Mouse (Mus musculus): Measurements from ENCODE around the gene Gm6034. TPM values are rescaled to one million over a fixed set of nuclear protein-coding genes. Genes with fewer than 3 reads are reported as not detected.

Gm6034 gene
- polyA plus RNA-seq (2012; rRNA removed) = not detected in 2 replicates

DNA sequence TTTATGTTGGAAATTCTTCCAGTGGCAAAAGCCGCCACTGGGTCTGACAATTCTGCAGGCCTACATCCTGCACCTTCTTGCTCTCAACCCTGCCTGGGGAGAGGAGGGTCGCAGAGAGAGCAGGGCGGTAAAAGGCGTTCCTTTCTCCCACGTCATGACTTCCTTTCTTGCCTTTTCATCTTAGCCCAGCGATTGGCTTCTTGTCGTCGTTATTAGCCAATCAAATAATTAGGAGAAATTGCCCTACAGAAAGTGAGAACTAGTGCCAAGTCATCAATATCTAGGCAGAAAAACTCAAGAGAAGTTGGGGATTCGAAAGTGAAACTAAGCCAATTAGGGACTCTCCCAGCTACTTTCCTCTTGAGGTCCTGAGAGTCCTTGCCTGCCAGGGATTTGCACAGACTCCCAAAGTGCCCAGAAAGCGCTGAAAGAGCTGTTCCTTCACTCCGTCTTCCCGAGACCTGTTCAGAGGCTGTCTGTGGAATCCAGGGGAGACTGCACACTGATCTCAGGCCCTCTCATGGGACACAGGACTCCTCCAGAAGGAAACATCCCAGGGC lies at the start of gene Gm6034, which contains the start of gene H2-T22:
Gene Gm6034, plus strand, starts transcription at position 352 of the 560 bp plus-strand sequence.
Gene H2-T22, minus strand, starts transcription at position 138 of the 560 bp plus-strand sequence.

DNA sequence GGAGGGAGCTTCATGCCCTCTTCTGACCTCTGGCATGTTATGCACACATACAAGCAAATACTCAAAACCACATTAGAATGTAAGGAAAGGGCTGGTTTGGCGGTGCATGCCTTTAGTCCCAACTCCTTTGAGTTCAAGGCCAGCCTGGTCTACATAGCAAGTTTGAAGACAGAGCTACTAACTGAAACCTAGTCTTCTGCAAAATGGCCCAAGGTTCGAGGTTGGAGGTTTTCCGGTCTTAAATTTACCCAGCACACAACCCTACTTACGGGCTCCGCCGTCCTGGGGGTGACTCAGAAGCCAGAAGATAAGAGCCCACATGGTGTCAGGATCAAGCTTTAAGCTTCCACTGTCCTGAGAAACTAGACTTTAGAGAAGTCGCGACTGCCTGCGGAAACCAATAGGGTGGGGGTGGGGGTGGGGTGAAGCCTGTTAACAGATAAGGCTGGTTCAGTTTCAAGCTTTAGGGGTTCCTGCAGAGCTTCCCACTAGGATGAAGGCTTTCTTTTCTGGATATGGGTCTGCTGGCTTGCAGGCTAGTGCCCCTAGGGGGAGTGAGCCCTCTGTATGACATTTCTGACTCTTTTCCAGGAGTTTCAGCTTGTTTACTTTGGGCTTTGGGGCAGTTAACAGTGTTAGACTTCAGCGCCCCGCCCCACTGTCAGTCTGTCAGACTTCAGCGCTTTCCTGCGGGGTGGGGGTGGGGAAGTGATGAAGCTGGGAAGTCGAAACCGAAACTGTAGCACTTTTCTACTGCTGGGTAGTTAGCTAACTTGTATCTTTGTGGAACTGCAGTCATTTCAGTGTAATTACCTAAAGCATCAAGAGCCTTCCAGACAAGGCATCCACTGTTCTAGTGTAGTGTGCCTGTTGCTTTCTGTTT lies 22.3 kb upstream of the Gm6034 start, which contains the start of gene H2-T24:
Gene H2-T24, minus strand, starts transcription at position 370 of the 883 bp plus-strand sequence.

DNA sequence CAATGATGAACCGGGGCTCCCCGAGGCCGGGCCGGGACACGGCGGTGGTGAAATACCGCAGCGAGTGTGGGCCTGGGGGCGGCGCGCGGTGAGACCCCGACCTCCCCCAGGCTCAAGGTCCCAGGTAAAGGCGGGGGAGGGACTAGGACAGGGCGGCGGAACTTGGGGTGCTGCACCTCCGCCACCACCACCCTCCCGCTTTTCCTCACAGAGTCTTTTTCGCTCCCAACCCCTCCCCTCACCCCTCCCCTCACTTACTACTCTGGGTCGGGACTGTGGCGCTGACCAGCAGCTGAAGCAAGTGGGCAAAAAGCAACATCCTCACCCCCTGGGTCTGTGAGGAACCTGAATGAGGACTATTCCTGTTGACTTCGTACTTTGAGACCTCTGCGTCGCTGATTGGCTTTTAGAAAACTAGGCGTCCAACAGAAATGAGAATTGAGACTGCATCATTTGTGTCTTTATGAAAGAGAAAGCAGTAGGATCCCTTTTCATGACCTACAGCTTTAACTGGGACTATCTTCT lies 10.3 kb upstream of the Gm6034 start, which contains the start of gene H2-T23:
Gene H2-T23, minus strand, starts transcription at position 505 of the 525 bp plus-strand sequence.

DNA sequence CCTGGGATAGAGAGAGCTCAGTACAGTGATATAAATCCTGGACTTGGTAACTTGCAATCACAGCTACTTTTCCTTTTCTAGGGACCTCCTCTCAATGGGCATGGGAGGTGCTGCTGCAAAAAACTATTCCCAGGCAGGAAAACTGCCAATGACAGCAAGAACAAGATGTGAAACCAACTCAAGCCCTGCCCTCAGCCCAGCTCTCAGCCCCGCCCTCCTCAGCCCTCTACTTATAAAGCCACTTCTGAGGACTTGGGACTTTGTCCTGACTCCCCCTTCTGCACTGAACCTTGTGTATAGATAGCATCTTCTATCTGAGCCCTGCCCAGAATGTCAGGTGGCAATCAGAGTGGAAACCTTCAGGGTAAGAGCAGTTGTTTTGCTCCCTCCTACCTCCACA lies 15.6 kb downstream of the Gm6034 start, which contains the start of gene Gm11127:
Gene Gm11127, minus strand, starts transcription at position 10 of the 400 bp plus-strand sequence.

Other genes with a start within 250 kb of the Gm6034 start
- gene Ier3, start 221.3 kb upstream of the Gm6034 start, polyA plus RNA-seq (2012; rRNA removed) = 47.8 and 66.0 TPM in 2 replicates
- gene Flot1, start 219.7 kb upstream of the Gm6034 start, polyA plus RNA-seq (2012; rRNA removed) = 78.1 and 82.9 TPM in 2 replicates
- gene Tubb5, start 204.7 kb upstream of the Gm6034 start, polyA plus RNA-seq (2012; rRNA removed) = 710 and 975 TPM in 2 replicates
- gene Mdc1, start 201.4 kb upstream of the Gm6034 start, polyA plus RNA-seq (2012; rRNA removed) = 8.5 and 10.1 TPM in 2 replicates
- 26.5 and 32.4 TPM in 2 replicates for gene Nrm, start 181.6 kb upstream of the Gm6034 start, polyA plus RNA-seq (2012; rRNA removed)
- gene Ppp1r18, start 177.4 kb upstream of the Gm6034 start, polyA plus RNA-seq (2012; rRNA removed) = 41.5 and 48.5 TPM in 2 replicates
- 84.3 and 95.7 TPM in 2 replicates for gene Dhx16, start 163.1 kb upstream of the Gm6034 start, polyA plus RNA-seq (2012; rRNA removed)
- gene 2310061I04Rik, start 145.5 kb upstream of the Gm6034 start, polyA plus RNA-seq (2012; rRNA removed) = 43.5 and 45.4 TPM in 2 replicates
- gene Atat1, start 132.9 kb upstream of the Gm6034 start, polyA plus RNA-seq (2012; rRNA removed) = 124 and 129 TPM in 2 replicates
- 85.0 and 105 TPM in 2 replicates for gene Mrps18b, start 126.6 kb upstream of the Gm6034 start, polyA plus RNA-seq (2012; rRNA removed)
- 41.0 and 47.6 TPM in 2 replicates for gene Ppp1r10, start 126.5 kb upstream of the Gm6034 start, polyA plus RNA-seq (2012; rRNA removed)
- 92.0 and 103 TPM in 2 replicates for gene Abcf1, start 73.2 kb upstream of the Gm6034 start, polyA plus RNA-seq (2012; rRNA removed)
- 33.9 and 37.8 TPM in 2 replicates for gene Gnl1, start 63.1 kb upstream of the Gm6034 start, polyA plus RNA-seq (2012; rRNA removed)
- gene Prr3, start 62.7 kb upstream of the Gm6034 start, polyA plus RNA-seq (2012; rRNA removed) = 33.3 and 37.1 TPM in 2 replicates
- gene H2-T24, start 22.4 kb upstream of the Gm6034 start, polyA plus RNA-seq (2012; rRNA removed) = 0.67 and 2.2 TPM in 2 replicates
- gene H2-T23, start 10.1 kb upstream of the Gm6034 start, polyA plus RNA-seq (2012; rRNA removed) = 139 and 154 TPM in 2 replicates
- 38.3 and 50.5 TPM in 2 replicates for gene H2-T22, start 214 bp upstream of the Gm6034 start, polyA plus RNA-seq (2012; rRNA removed)
- gene Gm11127, start 15.4 kb downstream of the Gm6034 start, polyA plus RNA-seq (2012; rRNA removed) = 0.26 and 0.37 TPM in 2 replicates
- 0.18 TPM in 1 of 2 replicates, not detected in the other for gene Gm19684, start 78.7 kb downstream of the Gm6034 start, polyA plus RNA-seq (2012; rRNA removed)
- gene Gm7030, start 86.5 kb downstream of the Gm6034 start, polyA plus RNA-seq (2012; rRNA removed) = not detected in 2 replicates
- 0.24 TPM in 1 of 2 replicates, not detected in the other for gene Gm8909, start 125.6 kb downstream of the Gm6034 start, polyA plus RNA-seq (2012; rRNA removed)
- gene H2-T3, start 147.3 kb downstream of the Gm6034 start, polyA plus RNA-seq (2012; rRNA removed) = 0.09 and 0.10 TPM in 2 replicates
- gene Rpp21, start 215.1 kb downstream of the Gm6034 start, polyA plus RNA-seq (2012; rRNA removed) = 88.3 and 96.2 TPM in 2 replicates
- gene Trim39, start 229.3 kb downstream of the Gm6034 start, polyA plus RNA-seq (2012; rRNA removed) = 18.9 and 23.1 TPM in 2 replicates
- not detected in 2 replicates for gene H2-M10.2, start 243.5 kb downstream of the Gm6034 start, polyA plus RNA-seq (2012; rRNA removed)

Data from ovary, adult 2 months (tissue).